Mouse (Mus musculus) ES-Bruce4 (cell line): Measurements from ENCODE around the gene Plekhn1.

ENCODE experiments used
- CTCF ChIP-seq: IDR thresholded peaks from one replicate; pipeline ENCODE4 v1.8.1; 2011; ENCODE audit warnings: low read depth, low read length
- EP300 ChIP-seq: IDR thresholded peaks from 2 replicates; pipeline ENCODE4 v1.6.1; 2011; ENCODE audit warnings: low read depth, low read length; ENCODE audit not compliant: insufficient read depth

- TF ChIP-seq EP300 (peak; percentile 71; the same call in 1 of the 2 replicates), CTCF (no peak)
These were observed 38.5 kb downstream of the Plekhn1 start for GRCm38 (mm10) chr4:156195927-156196870.
